Mouse (Mus musculus) adrenal gland, adult (tissue): Measurements from ENCODE around the gene Il23a.
"Not testable (repeated sequence)": the region's sequence is repeated elsewhere in the genome, so short reads cannot be mapped to it uniquely, and the experiment has no call there.

ENCODE experiments used
- DNase-seq, 2 experiments: peaks; one replicate each; pipeline ENCODE4 v3.0.0; 2022 to 2023; ENCODE audit warnings: low spot score in 1 of 2; ENCODE audit not compliant: inconsistent age in 2 of 2

Gene Il23a

GRCm38 (mm10) chr10:128309654-128310053 lies 11.1 kb upstream of the Il23a start:
- DNase-seq, result no peak

DNA sequence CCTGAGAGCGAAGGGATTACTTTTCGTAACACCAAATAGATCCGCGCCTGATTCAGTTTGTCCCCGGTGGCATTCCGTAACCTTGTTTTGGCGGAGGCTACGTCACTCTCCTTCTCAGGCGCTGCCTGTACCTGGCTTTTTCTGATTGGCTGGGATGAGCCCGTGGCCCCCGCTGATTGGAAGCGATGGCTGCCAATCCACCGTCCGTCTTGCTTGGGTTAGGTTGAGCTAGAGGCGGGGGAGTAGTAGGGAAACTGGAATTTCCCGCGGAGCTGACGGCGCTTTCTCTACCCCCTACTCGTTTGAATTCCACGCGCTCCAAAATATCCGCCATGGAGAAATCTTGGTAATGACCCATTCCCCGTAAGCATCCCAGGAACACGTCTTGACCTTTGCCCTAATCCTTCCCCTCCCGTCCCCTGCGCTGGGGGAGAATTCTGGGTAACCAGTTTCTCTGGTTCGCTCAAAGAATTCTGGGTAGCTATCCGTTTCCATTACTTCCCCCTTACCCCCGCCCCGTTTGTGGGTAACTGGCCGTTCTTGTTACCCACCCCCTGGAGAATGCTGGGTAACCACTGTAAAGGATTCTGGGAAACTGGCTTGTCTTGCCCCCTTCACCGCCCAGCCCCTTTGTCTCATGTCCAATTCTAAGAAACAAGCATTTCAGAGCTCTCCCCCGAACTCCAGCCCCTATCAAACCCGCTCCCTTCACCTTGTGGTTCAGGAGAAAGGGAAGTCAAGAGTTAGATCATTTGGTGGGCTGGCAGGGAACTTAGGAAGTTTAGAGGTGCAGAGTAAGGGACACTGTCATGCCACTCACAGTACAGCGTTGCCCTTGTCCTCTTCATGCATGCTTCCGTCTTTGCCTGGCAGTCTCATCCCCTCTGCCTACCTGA lies 4.8 kb upstream of the Il23a start, which contains the start of gene Pan2:
TSS of gene Pan2 (plus strand) at position 210 of the 896 bp plus-strand sequence.
- DNase-seq, result peak; percentile 99 to 100

DNA sequence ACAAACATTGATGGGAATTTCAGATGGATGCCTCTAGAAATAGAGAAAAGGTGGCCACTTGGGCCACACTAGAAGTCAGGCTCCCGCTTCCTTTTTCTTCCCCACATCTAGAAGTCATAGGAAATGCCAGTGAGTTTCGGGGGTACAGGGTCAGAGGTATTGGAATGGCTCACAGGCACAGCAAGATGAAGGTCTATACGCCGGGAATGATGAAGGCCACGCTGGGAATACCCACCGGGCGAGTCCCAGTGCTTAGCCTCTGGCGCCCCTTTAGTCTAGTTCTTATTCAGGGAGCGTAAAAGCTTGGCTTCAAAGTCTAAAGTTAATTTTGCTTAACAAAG lies 4.2 kb upstream of the Il23a start:
- no peak for DNase-seq

DNA sequence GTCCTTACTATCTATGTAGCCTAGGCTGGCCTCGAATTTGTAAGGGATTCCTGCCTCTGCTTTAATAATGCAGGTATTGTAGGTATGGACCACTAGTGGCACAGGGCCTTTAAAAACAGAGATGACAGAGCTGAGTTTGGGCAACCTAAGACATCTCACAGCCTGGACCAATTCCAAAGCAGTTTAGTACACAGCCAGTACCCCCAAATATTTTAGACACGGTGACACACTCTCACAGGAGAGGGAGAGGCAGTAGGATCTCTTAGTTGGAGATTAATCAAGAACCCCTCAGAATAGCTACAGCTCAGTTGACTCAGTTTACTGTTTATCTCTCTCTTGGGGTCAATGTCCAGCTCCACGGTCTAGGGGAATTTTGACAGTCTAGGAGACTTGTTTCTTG lies 3.8 kb upstream of the Il23a start:
- no peak for DNase-seq

GRCm38 (mm10) chr10:128298243-128298642 lies 309 bp downstream of the Il23a start:
- peak in 1 of 2 experiments; percentile 64 for DNase-seq

- peak in 1 of 2 experiments; percentile 70 for DNase-seq
Observed at GRCm38 (mm10) chr10:128297622-128298021, 930 bp downstream of the Il23a start.

- DNase-seq, result peak in 1 of 2 experiments; percentile 81
Observed at GRCm38 (mm10) chr10:128297221-128297620, 1.3 kb downstream of the Il23a start.

DNA sequence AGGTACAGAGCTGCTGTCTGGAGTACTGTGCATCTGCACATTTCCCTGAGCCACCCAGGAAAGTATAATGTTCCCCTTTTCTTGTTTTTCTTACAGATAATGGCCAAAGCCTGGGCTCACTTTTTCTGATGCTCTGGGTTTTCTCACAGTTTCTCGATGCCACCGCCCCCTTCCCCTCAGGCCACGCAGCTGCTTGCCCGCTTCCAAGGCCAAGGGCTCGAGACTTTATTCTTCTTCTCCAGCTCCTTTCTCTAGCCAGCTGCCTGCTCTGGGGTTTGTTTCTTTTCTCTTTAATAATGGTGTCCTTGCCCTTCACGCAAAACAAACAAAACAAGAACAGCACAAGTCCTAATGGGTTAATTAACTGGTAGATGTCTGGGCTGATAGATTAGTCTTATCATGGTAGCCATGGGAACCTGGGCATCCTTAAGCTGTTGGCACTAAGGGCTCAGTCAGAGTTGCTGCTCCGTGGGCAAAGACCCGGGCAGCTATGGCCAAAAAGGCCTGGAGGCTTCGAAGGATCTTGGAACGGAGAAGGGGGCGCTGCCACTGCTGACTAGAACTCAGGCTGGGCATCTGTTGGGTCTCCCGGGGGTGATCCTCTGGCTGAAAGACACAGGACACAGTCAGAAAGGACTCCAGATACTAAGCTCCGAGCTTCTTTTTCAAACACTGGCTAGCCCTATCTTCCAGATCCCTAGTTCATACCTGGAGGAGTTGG lies 2.0 kb downstream of the Il23a start:
- no peak for DNase-seq

- DNase-seq, result not testable (repeated sequence)
Observed at GRCm38 (mm10) chr10:128290594-128290993, 8.0 kb downstream of the Il23a start.

DNA sequence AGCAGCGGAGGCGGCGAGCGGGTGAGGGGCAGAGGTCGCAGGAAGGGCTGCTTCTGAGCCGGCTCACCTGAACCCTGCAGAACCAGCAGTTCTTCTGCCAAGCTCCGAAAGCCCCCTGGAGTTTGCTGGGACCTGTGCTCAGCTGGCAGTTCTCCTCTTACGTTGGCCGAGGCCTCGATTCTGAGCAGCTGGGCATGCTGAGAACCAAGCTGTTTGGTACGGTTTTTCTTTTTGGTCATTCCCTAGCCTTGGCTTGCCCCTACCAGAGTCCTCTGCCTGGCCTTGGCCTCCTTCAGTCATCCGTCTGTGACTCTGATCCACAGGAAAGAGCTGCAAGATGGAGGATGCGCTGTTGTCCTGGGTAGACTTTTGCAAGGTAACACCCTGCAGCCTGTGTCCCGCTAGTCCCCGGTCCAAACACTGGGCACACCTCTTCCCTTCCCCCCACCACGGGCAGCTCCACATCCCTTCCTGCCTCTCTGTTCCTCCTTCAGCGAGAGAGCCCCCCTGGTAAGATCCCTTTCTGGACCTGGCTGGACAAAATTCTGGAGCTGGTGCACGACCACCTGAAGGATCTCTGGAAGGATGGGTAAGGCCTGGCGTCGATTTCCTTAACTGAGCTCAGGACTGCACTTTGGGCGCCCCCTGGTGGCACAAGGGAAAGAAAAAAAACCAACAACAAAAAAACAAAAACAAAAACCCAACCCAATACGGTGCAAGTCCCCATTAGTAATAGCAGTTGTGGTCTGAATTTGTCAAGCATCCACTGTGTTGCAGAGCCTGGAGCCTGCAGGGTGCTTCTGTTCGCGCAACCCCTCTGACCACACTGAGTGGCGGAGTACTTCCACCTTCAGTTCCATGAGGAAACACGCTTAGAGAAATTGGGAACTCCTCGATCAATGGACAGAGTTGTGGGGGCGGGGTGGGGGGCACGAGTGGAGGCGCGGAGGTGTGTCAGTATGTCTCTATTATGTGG lies 14.7 kb downstream of the Il23a start:
- peak; percentile 63 to 90 for DNase-seq

- peak in 1 of 2 experiments; percentile 54 for DNase-seq
Observed at GRCm38 (mm10) chr10:128282886-128283450, 15.6 kb downstream of the Il23a start.

DNA sequence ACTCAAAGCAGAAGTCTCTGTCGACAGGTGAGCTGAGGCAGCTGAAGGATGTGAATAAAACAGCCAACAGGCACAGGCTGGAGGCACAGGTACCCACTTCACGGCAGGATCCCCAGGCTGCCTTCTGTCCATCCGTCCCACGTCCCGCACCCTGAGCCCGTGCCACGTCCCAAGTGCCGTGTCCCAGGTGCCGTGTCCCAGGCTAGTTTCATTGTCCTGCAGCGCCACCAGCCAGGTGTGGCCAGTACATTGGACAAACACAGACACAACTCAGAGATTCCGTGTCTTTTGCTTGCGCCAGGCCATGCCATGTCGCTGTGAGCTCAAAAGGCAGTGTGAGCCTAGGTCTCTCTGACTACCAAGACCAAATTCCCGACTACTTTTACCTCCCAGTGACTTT lies 16.9 kb downstream of the Il23a start:
- no peak for DNase-seq

- no peak for DNase-seq
Observed at GRCm38 (mm10) chr10:128280943-128281342, 17.6 kb downstream of the Il23a start.

GRCm38 (mm10) chr10:128278158-128278557 lies 20.4 kb downstream of the Il23a start:
- no peak for DNase-seq

GRCm38 (mm10) chr10:128275374-128275773 lies 23.2 kb downstream of the Il23a start:
- not testable (repeated sequence) for DNase-seq

- DNase-seq, result not testable (repeated sequence)
Observed at GRCm38 (mm10) chr10:128272819-128273439, 25.6 kb downstream of the Il23a start.

DNA sequence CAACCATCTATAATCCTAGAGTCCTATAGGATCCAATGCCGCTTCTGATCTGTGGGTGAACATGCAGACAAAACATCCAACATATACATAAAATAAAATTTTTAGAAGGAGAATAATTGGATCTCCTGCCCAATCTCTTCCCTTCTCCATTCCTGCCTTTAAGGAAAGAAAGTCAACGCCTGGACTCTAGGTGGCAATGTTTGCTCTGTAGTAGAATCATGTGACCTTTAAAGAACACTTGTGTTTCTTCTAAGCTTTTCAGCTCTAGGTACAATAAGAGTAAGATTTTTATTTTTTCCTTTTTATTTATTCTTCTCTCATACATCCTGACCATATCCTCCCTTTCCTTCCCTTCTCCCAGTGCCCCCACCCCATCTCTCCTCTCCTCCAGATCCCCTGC lies 26.7 kb downstream of the Il23a start:
- DNase-seq, result peak in 1 of 2 experiments; percentile 72

- no peak for DNase-seq
Observed at GRCm38 (mm10) chr10:128270866-128271265, 27.7 kb downstream of the Il23a start.

GRCm38 (mm10) chr10:128270287-128270841 lies 28.2 kb downstream of the Il23a start, which contains the start of gene Stat2:
Gene Stat2 (plus strand): TSS chr10:128270559.
- peak; percentile 99 for DNase-seq
